Mouse (Mus musculus): Measurements from ENCODE around the gene Arvcf.

GRCm38 (mm10) chr16:18333976-18334375 is 14.0 kb upstream of the Arvcf start:
- TF ChIP-seq POLR2A (IDR thresholded peaks at IDR 0.05; ENCODE audit: borderline replicate concordance, extremely low read depth, low read depth, low read length), result no peak
- TF ChIP-seq CTCF (IDR thresholded peaks at IDR 0.05; ENCODE audit: insufficient read depth, low read length), result no peak

Data from lung, adult 2 months (tissue).